Mouse (Mus musculus): Measurements from ENCODE around the gene Fam126a.

The Fam126a gene

GRCm38 (mm10) chr5:24044387-24044786 lies 13.9 kb upstream of the Fam126a start:
- in situ Hi-C loops (cut with MboI; ENCODE audit: low pct_unique_long_range_greater_than_20kb in 1 of 2, low sequenced_read_pairs in 2 of 2, unreplicated experiment in 1 of 2): no loop called here

DNA sequence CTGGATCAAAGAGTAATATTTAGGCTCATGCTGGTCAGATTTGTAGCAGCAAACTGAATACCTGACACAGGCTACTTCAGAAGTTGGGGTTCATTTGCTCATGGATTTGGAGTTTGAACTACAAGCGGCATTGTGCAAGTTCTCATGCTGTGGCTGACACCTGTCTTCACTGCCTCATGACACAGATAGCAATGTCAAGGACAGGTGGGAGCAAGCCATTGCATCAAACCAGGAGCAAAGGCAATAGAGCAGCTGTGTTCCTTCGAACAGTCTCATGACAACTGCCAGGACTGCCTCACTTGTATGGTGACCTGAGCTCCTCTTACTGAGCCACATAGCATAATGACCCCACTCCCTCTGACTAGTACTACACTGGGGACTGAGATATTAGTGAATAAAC lies 12.9 kb upstream of the Fam126a start:
- in situ Hi-C loops (cut with MboI; ENCODE audit: low pct_unique_long_range_greater_than_20kb in 1 of 2, low sequenced_read_pairs in 2 of 2, unreplicated experiment in 1 of 2): no loop called here

DNA sequence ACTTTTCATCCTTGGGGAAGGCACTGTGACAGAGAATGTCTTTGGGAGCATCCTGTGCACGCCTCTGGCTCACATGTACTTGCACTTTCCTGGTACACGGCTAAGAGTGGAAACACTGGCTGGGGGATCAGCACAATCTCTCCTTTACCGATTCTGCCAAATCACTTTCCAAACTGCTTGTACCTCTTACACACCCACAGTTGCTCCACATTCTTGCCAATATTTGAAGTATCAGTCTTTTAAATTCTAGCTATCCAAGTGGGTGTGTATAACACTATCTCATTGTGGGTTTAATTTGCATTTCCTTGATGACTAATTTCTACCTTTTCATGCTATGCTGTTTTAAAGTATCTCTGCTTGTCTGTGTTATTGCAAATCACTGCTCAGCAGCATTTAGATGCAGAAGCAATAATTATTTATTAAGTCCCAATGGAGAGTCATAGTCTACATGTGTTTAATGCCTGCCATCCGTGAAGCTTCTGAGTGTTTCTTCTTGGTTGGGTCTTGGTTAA lies 10.9 kb upstream of the Fam126a start:
- in situ Hi-C loops (cut with MboI; ENCODE audit: low pct_unique_long_range_greater_than_20kb in 1 of 2, low sequenced_read_pairs in 2 of 2, unreplicated experiment in 1 of 2): no loop called here

GRCm38 (mm10) chr5:24040601-24041000 lies 10.1 kb upstream of the Fam126a start:
- in situ Hi-C loops (cut with MboI; ENCODE audit: low pct_unique_long_range_greater_than_20kb in 1 of 2, low sequenced_read_pairs in 2 of 2, unreplicated experiment in 1 of 2): no loop called here

GRCm38 (mm10) chr5:24039423-24039822 lies 8.9 kb upstream of the Fam126a start:
- in situ Hi-C loops (cut with MboI; ENCODE audit: low pct_unique_long_range_greater_than_20kb in 1 of 2, low sequenced_read_pairs in 2 of 2, unreplicated experiment in 1 of 2): no loop called here

GRCm38 (mm10) chr5:24038819-24039218 lies 8.3 kb upstream of the Fam126a start:
- in situ Hi-C loops (cut with MboI; ENCODE audit: low pct_unique_long_range_greater_than_20kb in 1 of 2, low sequenced_read_pairs in 2 of 2, unreplicated experiment in 1 of 2): no loop called here

DNA sequence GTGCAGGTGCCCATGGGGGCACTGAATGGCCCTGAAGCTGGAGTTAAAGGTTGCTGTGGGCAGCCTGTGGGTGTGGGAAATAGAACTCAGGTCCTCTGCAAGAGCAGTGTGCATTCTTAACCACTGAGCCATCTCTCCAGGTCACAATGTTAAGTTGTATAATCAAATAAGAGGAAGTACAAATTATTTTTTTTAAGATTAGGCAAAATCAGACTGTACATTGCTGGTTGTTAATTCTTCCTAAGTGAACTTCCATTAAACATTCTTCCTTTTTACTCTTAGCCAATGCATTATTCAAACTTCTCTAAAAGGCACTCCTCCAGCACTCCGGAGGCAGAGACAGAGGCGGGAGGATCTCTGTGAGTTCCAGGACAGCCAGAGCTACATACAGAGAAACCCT lies 7.7 kb upstream of the Fam126a start:
- in situ Hi-C loops (cut with MboI; ENCODE audit: low pct_unique_long_range_greater_than_20kb in 1 of 2, low sequenced_read_pairs in 2 of 2, unreplicated experiment in 1 of 2): no loop called here

GRCm38 (mm10) chr5:24036731-24037130 lies 6.2 kb upstream of the Fam126a start:
- in situ Hi-C loops (cut with MboI; ENCODE audit: low pct_unique_long_range_greater_than_20kb in 1 of 2, low sequenced_read_pairs in 2 of 2, unreplicated experiment in 1 of 2): no loop called here

- in situ Hi-C loops (cut with MboI; ENCODE audit: low pct_unique_long_range_greater_than_20kb in 1 of 2, low sequenced_read_pairs in 2 of 2, unreplicated experiment in 1 of 2): no loop called here
Measured at GRCm38 (mm10) chr5:24034970-24035369, 4.5 kb upstream of the Fam126a start.

DNA sequence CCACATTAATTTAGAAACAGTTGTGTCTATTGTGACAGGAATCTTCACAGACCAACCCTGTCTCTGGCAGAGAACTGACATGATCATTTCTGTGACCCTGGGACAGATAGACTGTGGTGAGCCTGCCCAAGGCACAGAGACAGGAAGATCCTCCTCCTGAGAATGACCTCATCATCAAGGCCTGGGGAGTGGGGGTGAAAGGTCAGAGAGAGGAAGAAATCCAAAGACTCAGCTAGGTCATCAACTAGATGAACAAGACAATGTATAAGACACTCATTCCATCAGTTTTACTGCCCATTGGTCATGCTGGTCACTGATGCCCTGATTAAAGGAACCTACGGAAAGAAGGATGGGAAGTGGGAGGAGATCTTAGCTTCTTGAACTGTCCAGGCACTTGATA lies 3.6 kb upstream of the Fam126a start:
- in situ Hi-C loops (cut with MboI; ENCODE audit: low pct_unique_long_range_greater_than_20kb in 1 of 2, low sequenced_read_pairs in 2 of 2, unreplicated experiment in 1 of 2): no loop called here

GRCm38 (mm10) chr5:24029946-24030578 lies 428 bp downstream of the Fam126a start:
- in situ Hi-C loops (cut with MboI; ENCODE audit: low pct_unique_long_range_greater_than_20kb in 1 of 2, low sequenced_read_pairs in 2 of 2, unreplicated experiment in 1 of 2): no loop called here

- in situ Hi-C loops (cut with MboI; ENCODE audit: low pct_unique_long_range_greater_than_20kb in 1 of 2, low sequenced_read_pairs in 2 of 2, unreplicated experiment in 1 of 2): no loop called here
Measured at GRCm38 (mm10) chr5:24029331-24029771, 1.1 kb downstream of the Fam126a start.

DNA sequence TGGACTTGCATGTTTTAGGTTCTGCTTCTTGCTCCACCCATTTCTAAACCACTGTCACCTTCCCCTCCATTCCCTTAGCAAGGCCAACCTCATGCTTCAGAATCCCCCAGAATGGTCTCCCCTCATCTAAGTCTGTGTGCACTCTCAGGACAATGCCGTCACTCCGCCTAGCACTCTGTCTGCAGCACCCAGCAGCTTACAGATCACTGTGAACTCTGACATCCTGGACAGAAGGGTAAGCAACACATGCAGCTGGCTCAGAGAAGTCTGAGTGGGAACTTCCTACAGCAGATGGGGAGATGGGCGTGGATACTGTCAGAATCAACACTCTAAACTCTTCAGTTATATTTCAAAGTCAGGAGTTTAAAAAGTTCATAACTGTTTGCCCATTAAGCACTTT lies 5.5 kb downstream of the Fam126a start:
- in situ Hi-C loops (cut with MboI; ENCODE audit: low pct_unique_long_range_greater_than_20kb in 1 of 2, low sequenced_read_pairs in 2 of 2, unreplicated experiment in 1 of 2): no loop called here

DNA sequence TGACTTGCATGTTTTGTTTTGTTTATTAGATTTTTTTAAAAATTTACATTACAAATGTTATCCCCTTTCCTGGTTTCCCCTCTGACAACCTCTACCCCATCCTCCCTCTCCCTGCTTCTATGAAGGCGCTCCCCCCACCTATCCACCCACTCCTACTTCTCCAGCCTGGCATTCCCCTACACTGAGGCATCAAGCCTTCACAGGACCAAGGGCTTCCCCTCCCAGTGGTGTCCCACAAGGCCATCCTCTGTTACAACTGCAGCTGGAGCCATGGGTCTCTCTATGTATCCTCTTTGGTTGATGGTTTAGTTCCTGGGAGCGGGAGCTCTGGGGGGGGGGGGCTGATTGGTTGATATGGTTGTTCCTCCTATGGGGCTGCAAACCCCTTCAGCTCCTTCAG lies 7.3 kb downstream of the Fam126a start:
- in situ Hi-C loops (cut with MboI; ENCODE audit: low pct_unique_long_range_greater_than_20kb in 1 of 2, low sequenced_read_pairs in 2 of 2, unreplicated experiment in 1 of 2): no loop called here

DNA sequence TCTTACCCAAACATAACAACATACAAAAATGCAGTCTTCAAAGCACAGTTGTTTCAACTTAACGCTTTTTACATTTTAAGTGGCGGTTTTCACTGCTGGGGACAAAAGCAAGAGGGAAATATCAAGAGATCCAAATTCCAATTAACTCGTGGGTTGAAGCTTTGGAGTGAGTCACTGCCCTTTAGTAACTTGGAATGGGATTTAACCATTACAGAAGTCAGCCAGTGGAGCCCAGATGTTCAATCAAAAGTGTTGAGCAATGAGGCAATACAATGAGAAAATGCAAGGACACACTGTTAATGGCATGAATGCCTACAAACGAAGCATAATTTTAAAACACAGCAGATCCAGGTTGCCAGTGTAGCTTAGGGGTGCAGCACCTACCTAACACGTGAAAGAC lies 8.8 kb downstream of the Fam126a start:
- in situ Hi-C loops (cut with MboI; ENCODE audit: low pct_unique_long_range_greater_than_20kb in 1 of 2, low sequenced_read_pairs in 2 of 2, unreplicated experiment in 1 of 2): no loop called here

- in situ Hi-C loops (cut with MboI; ENCODE audit: low pct_unique_long_range_greater_than_20kb in 1 of 2, low sequenced_read_pairs in 2 of 2, unreplicated experiment in 1 of 2): no loop called here
Measured at GRCm38 (mm10) chr5:24020380-24020779, 10.1 kb downstream of the Fam126a start.

DNA sequence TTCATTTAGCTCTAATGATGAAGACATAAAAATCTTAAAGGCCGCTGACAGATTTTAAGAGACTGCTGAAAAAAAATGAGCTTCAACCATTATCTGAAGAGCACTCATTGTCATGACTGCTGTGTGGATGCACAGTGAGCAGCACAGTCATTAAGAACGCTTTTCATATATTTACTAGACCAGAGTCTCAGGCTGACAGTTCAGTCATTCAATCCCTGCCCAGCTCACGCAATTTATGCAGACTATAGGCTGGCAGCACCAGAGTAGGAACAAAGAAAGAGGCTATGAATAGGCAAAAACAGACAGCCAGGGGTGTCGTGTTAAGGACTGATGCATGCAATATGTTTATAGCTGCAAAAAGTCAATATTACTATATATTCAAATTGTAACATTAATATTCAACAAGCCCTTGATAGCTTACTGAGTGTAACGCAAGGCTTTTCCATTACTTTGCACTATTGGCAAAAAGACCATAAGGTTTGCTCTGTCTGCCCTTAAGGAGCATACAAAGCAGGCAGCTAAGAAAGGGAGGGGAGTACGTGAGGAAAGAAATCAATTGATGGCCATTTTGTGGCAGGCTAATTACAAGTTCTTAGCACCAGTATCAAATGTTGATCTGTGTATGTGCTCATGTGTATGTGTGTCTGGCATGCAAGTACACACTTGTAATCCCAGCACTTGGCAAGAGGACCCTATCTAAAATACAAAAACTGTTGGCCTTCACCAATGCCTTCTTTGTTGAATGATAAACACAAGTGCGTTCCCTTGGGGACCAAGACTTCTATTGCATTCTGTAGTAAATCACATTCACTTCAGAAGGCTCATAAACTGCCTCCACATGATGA lies 10.9 kb downstream of the Fam126a start:
- in situ Hi-C loops (cut with MboI; ENCODE audit: low pct_unique_long_range_greater_than_20kb in 1 of 2, low sequenced_read_pairs in 2 of 2, unreplicated experiment in 1 of 2): no loop called here

DNA sequence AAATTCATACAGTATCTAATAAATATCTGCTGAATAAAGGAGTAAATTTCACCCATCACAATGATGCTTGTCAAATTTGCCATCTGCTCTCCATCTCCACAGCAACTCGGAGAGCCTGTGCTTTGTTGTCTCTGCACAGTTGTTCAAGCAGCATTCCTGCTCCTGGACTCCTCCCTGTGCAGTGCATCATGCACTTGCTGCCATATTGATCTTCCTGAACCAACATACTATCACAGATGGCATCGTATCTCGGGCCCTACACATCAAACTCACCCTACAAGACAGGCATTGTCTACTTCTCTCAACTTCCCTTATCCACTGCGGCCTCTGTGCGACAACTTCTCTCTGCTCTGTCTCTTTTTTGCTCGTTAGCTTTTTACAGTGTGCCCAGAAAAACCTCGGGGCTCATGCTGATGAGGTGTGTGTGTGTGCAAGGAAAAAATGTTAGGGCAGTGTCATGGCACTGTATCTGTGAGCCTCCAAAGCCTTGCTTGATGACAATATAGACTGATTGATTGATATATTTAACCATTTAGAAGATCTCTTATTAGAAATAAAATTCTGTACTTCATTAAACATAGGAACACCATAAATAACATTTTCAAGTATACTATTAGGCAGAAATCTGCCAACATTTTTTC lies 11.7 kb downstream of the Fam126a start:
- in situ Hi-C loops (cut with MboI; ENCODE audit: low pct_unique_long_range_greater_than_20kb in 1 of 2, low sequenced_read_pairs in 2 of 2, unreplicated experiment in 1 of 2): no loop called here

GRCm38 (mm10) chr5:24016912-24017311 lies 13.6 kb downstream of the Fam126a start:
- in situ Hi-C loops (cut with MboI; ENCODE audit: low pct_unique_long_range_greater_than_20kb in 1 of 2, low sequenced_read_pairs in 2 of 2, unreplicated experiment in 1 of 2): no loop called here
